Mouse (Mus musculus) lung, adult 18-20 months (tissue): ENCODE results near the gene Ston1.

Source experiments
- DNase-seq, 2 experiments: peaks; one replicate each; pipeline ENCODE4 v3.0.0; 2022; ENCODE audit warnings: mixed read lengths in 2 of 2

Gene Ston1

DNA sequence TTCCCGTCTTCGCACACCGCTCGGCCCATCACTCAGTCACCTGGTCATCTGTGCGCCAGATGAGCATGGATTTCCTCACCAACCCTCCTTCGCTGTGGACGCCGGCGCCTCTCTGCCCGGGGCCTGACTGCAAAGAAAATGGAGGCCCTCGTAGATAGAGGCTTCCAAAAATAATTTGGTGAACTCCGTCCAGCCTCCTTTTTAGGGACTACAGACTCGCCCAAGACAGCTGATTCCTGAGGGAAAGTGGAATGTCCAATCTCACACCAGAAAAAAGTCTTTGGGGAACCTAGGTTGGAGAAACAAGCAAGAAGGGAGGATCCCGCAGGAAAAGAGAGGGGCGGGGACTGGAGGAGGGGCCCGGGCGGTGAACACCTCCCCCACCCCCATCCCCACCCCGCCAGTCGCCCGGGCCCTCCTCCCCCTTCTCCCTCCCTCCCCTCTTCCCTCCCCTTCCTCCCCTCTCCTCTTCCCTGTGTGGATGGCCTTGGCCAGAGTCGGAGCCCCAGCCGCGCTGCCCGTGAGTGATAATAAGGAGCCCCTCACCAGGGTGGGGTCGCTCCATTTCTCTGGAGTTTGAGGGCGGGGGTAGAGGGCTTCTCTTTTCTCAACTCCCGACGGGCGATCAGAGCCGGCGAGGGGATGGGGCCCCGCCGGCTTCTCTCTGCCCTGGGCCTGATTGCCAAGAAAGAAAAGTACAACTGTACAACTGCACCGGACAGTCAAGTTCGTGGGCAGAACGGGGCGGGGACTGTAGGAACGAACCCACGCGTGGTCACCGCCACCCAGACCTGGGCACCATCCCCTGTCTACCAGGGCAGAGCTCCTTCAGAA lies at the start of gene Ston1:
Ston1 (plus strand) TSS at position 463 of the 834 bp plus-strand sequence.
- DNase-seq, result peak; percentile 80 to 87

DNA sequence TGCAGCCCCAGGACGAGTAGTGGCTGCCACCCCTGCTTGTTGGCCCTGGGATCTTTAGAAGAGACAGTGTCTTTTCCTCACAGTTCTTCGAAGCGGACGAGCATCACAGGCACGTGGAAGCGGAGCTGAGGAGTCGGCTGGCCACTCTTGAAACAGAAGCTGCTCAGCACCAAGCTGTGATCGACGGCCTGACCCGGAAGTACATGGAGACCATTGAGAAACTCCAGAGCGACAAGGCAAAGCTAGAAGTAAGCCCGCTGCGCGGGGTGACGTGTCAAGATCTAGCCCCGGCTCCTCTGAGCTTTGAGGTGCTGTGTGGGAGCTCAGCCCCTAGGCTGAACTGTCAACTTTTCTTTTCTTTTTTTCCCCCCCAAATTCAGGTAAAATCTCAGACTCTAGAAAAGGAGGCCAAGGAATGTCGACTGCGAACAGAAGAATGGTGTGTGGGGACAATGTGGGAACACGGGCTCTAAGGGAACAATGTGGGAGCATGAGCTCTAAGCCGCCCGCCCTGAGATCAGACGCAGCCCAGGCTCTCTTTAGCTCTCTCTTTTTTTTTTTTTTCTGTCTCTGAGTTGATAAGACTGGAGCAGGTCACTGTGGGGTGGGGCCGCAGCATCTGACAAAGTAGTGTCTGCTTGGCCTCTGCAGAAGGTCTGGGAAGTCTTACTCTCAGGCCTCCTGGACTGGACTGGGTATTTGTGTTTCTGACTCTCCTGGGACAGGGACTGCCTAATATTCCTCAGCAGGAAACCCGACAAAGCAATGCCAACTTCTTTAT lies 47.9 kb upstream of the Ston1 start:
- no peak for DNase-seq

DNA sequence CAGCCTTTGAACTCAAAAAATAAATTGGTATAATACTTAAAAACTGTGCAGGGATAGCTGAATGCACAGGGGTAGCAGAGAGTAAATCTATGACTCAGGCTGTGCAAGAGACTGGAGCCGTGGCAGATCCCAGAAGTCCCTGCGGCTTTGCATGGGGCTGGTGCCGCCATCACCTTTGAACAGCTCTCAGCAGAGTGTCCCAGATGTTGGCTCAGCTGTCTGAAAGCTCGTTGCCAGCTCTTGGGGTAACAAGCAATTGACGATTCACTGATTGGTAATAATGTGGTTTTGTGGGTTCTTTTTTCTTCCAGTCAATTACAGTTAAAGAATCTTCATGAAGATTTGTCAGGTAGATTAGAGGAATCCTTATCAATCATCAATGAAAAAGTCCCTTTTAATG lies 47.1 kb upstream of the Ston1 start:
- DNase-seq, result no peak

- DNase-seq, result peak in 1 of 2 experiments; percentile 20
Observed at GRCm38 (mm10) chr17:88550981-88551940, 46.2 kb upstream of the Ston1 start.

- no peak for DNase-seq
Observed at GRCm38 (mm10) chr17:88552556-88552955, 44.9 kb upstream of the Ston1 start.

DNA sequence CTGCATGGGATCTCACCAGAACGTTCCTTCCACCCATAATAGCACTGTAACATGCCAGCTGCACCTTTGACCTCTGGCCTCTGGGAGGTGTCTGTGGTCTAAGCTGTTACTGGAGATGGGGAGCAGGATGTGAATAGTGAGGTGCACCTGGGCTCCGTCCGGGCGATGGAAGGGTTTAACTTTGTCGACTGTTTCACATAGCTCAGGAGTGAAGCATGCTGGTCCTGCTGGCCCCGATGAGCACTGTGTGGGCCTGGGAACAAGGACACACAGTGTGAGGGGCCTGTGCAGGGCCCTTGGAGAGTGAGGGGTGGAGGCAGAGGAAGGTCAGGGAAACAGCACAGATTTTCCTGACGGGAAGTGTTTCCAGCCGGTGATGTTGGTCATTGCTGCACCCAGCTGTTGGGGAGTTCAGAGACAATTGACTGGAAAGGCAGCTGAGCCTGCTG lies 44.5 kb upstream of the Ston1 start:
- no peak for DNase-seq

DNA sequence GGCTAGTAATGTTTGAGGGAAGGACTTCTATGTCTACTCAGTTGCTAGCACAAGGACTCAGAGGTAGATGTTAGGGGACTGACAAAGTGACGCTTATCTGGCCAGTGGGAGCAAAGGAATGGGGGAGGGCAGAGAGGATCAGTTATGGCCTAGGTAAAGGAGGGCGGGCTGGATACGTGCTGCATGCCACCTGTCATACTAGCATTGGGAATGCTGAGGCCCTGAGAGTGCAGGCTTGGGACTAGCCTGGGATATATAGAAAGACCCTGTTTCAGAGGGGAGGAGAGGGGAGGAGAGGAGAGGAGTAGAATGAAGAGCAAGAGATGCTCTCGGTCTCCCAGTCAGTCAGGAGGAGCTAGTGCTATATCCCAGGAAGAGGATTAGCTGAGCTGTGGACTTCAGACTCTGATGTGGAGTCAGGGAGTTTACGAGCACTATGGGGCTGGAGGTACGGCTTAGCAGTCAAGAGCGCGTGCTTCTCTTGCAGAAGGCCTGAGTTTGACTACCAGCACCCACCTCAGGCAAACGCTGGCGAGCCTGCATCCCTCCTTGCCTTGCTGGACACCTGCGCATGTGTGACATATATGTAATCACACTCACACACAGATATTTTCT lies 43.9 kb upstream of the Ston1 start:
- DNase-seq, result no peak

DNA sequence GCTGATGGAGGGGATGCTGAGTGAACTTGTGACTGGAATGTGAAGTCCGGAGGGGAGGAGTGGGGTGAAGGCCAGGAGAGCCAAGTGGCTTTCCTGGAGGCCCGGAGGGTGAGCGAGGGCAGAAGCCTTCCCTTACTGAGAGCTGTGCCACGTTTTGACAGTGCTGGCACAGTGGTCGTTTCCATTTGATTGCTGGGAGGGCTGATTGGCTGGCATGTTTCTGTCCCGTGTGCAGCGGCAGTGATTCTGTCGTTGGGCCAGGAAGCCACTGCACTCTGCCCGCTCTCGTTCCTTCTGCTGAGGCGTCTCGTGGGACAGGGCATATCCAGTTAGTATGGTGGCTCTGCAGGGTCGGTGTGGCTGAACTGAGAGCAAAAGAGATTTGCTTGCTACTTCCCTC lies 41.3 kb upstream of the Ston1 start:
- DNase-seq, result no peak

- no peak for DNase-seq
Observed at GRCm38 (mm10) chr17:88556688-88557087, 40.8 kb upstream of the Ston1 start.

- DNase-seq, result peak; percentile 64 to 71
Observed at GRCm38 (mm10) chr17:88558168-88558842, 39.2 kb upstream of the Ston1 start.

DNA sequence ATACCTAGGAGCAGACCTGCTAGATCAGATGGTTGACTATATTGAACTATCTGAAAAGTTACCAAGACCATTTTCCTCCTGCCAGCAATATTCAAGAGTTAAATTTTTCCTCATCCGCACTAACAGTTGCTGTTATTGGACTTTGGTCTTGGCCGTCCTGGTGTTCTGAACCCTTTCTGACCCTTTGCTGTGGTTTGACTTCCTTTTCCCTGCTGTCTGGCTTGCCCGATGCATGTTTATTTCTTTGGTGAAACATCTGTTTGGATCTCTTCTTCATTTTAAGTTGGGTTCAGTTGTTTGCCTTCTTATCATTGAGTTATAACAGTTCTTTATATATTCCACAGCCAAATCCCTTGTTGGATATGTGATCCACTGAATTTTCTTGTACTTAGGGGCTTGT lies 33.9 kb upstream of the Ston1 start:
- DNase-seq, result peak in 1 of 2 experiments; percentile 19

GRCm38 (mm10) chr17:88569807-88570540 lies 27.5 kb upstream of the Ston1 start:
- DNase-seq, result no peak

- no peak for DNase-seq
Observed at GRCm38 (mm10) chr17:88570784-88571183, 26.7 kb upstream of the Ston1 start.

GRCm38 (mm10) chr17:88574811-88575210 lies 22.7 kb upstream of the Ston1 start:
- DNase-seq, result no peak

- no peak for DNase-seq
Observed at GRCm38 (mm10) chr17:88578522-88579242, 18.8 kb upstream of the Ston1 start.

DNA sequence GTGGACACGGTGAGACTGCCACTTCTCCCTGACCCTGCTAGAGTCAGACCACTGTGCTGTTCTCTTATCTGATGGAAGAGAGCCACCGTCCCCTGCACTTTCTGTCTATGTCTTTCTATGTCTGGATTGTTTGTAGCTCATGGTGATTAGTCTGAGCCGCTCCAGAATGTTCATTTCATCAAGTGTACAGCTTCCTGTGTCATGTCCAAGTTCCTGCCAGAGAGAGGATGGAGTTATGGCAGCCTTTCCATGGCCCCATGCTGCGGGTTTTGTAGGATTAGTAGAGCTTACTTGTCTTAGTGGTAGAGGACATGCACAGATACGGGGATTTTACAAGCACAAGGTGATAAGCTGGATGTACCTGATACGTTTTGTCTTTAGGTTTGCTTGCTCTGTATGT lies 16.9 kb upstream of the Ston1 start:
- no peak for DNase-seq

DNA sequence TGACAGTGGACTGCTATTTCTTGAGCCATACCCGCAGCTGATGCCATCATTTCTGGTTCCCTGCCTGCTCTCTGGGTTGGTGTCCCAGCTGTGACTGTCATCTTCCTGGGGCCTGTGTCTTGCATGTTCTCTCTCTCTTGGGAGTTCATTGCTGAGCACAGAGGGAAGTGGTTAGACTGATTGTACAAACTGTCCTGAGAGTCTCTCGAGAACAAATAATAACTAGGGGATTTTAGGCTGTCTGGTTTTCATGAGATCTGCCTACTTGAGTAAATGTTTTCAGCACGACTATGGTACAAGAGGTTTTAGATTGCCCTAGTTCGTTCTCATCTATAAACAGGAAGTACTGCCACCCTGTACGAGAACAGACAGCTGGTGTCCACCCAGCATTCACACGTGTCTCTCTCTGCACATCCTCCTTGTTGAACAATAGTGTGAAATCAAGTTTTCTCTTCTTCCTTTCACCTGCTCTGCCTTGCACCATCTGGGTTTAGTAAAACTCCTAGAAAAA lies 15.9 kb upstream of the Ston1 start:
- DNase-seq, result peak; percentile 31 to 56

DNA sequence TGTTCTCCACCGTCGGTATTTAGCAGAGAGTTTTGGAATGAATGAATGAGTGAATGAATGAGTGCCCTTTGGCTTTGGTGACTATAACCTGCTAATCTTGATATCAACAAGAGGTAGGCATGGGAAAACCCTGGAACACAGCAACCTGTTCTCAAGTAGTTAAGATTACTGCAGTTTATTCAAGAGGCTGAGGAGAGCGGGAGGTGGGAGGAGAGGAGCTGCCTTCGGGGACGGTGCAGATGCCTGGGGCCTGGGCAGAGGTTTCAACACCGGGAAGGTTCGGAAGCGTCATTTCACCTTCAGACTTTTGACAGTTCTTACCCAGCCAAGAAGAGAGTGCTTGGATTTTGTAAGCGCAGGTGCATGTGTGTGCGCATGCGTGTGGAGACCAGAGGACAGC lies 14.5 kb upstream of the Ston1 start:
- peak in 1 of 2 experiments; percentile 37 for DNase-seq

GRCm38 (mm10) chr17:88583411-88583810 lies 14.1 kb upstream of the Ston1 start:
- peak in 1 of 2 experiments; percentile 31 for DNase-seq

DNA sequence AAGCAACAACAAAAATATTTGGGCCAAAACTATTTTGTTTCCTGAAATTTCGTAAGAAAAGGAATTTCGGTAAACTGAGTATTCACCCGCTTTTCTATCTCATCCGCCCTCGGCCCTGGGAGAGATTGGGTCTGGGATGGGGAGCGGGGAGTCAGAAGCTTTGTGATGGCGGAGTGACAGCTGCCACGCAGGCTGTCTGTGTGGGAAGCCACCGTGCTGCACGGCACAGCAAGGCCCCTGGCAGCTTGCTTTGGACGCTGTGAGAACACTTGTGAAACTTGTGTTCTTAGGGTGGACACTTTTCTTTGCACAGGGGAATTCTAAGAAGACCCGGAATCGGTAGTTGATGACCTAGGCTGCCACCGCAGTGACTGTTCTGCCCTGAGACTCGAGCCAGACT lies 10.1 kb upstream of the Ston1 start:
- DNase-seq, result no peak
